Mouse (Mus musculus) heart, adult 2 months (tissue): ENCODE results near the gene Itgb5.

Source experiments
- CTCF ChIP-seq: fragments of 200-600 bp; IDR thresholded peaks from 2 replicates; pipeline ENCODE4 v1.8.1; 2022; ENCODE audit warnings: antibody characterized with exemption, mild to moderate bottlenecking, moderate library complexity
- EP300 ChIP-seq: fragments of 200-500 bp; IDR thresholded peaks from 2 replicates; pipeline ENCODE4 v1.6.1; 2011; ENCODE audit warnings: low read depth, low read length, control low read depth; ENCODE audit not compliant: insufficient read depth
- POLR2A ChIP-seq: fragments of 200-500 bp; IDR thresholded peaks from 2 replicates; pipeline ENCODE4 v1.6.1; 2011; ENCODE audit warnings: mild to moderate bottlenecking, low read depth, low read length, control low read depth; ENCODE audit not compliant: insufficient read depth

DNA sequence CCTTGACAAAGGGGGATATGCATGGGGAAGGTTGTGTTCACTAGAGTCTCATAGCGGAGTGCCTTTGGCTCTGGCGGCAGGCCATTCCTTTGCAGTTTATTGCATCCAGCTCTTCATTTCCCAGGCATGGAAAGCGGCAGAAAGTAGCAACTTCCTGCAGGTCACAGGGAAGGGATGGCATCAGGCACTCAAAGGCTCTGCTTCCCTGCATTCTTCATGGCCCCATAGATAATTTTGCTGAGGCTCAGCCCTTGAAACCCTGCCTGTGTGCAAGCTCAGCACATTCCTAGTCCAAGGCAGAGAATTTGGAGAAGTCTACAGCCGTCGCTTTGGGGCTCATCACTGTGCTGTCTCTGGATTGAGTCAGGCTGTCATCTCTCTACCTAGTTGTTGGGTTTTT is 87.9 kb downstream of the Itgb5 start:
- TF ChIP-seq POLR2A = no peak
- TF ChIP-seq EP300 = no peak
- no peak for TF ChIP-seq CTCF
